Mouse (Mus musculus) MEL (cell line): ENCODE measurements around the gene Wdr60. TPM values are rescaled to one million over a fixed set of nuclear protein-coding genes. Genes with fewer than 3 reads are reported as not detected.

Experiments used
- DNase-seq: peaks from one replicate; pipeline ENCODE4 v3.0.0; 2011; ENCODE audit warnings: low read depth, low spot score
- H3K27ac ChIP-seq: 2 replicates; pipeline ENCODE4 v1.5.1; 2012; ENCODE audit warnings: low read depth, mild to moderate bottlenecking, control low read depth, low read length, moderate library complexity; ENCODE audit not compliant: control insufficient read depth
- H3K27me3 ChIP-seq, 2 experiments: fragments of 150-350 bp in 1 of 2; sonication (generic) in 1 of 2; 2 replicates each; pipeline ENCODE4 v1.6.1; 2012; ENCODE audit warnings: low read length in 2 of 2, mild to moderate bottlenecking in 2 of 2, improper control_type of control experiment in 1 of 2, moderate library complexity in 1 of 2; ENCODE audit not compliant: insufficient read depth in 2 of 2, control insufficient read depth in 1 of 2
- H3K36me3 ChIP-seq, 2 experiments: 2 replicates each; pipeline ENCODE4 v1.6.1; 2012 to 2014; ENCODE audit warnings: low read length in 2 of 2, improper control_type of control experiment in 1 of 2, inconsistent platforms in 1 of 2, mild to moderate bottlenecking in 1 of 2; ENCODE audit not compliant: insufficient read depth in 2 of 2, control insufficient read depth in 1 of 2
- H3K4me1 ChIP-seq, 2 experiments: fragments of 150-350 bp in 1 of 2; sonication (generic) in 1 of 2; 2 replicates each; pipeline ENCODE4 v1.6.1; 2012; ENCODE audit warnings: low read length in 2 of 2, improper control_type of control experiment in 1 of 2, mild to moderate bottlenecking in 1 of 2; ENCODE audit not compliant: insufficient read depth in 2 of 2, control insufficient read depth in 1 of 2
- H3K4me3 ChIP-seq, 2 experiments: fragments of 150-350 bp in 1 of 2; sonication (generic) in 1 of 2; 2 replicates each; pipeline ENCODE4 v1.5.1; 2012; ENCODE audit warnings: low read depth in 2 of 2, low read length in 2 of 2, mild to moderate bottlenecking in 2 of 2, moderate library complexity in 2 of 2, control low read depth in 1 of 2, improper control_type of control experiment in 1 of 2; ENCODE audit not compliant: control insufficient read depth in 1 of 2, insufficient read depth in 1 of 2
- H3K79me2 ChIP-seq: 2 replicates; pipeline ENCODE4 v1.6.1; 2012; ENCODE audit warnings: mild to moderate bottlenecking, low read length, moderate library complexity; ENCODE audit not compliant: control insufficient read depth, poor library complexity, insufficient read depth
- H3K9ac ChIP-seq: 2 replicates; pipeline ENCODE4 v1.6.1; 2012; ENCODE audit warnings: low read depth, mild to moderate bottlenecking, control low read depth, low read length, moderate library complexity; ENCODE audit not compliant: control insufficient read depth, poor library complexity, severe bottlenecking
- H3K9me3 ChIP-seq: fragments of 150-350 bp; sonication (generic); replicated peaks from 2 replicates; pipeline ENCODE4 v1.6.1; 2012; ENCODE audit warnings: mild to moderate bottlenecking, low read length, improper control_type of control experiment, moderate library complexity; ENCODE audit not compliant: insufficient read depth
- BHLHE40 ChIP-seq: IDR thresholded peaks from 2 replicates; pipeline ENCODE4 v1.6.1; 2012; ENCODE audit warnings: low read depth, mild to moderate bottlenecking, inconsistent platforms, low read length, improper control_type of control experiment, borderline replicate concordance
- CHD1 ChIP-seq: IDR thresholded peaks from 2 replicates; pipeline ENCODE4 v1.6.1; 2012; ENCODE audit warnings: low read depth, mild to moderate bottlenecking, inconsistent platforms, low read length, improper control_type of control experiment
- ELF1 ChIP-seq: IDR thresholded peaks from 2 replicates; pipeline ENCODE4 v1.6.1; 2014; ENCODE audit warnings: low read depth, mild to moderate bottlenecking, inconsistent platforms, low read length, improper control_type of control experiment, moderate library complexity
- EP300 ChIP-seq, 2 experiments: IDR thresholded peaks; 2 replicates each; pipeline ENCODE4 v1.6.1; 2011; ENCODE audit warnings: improper control_type of control experiment in 2 of 2, low read length in 2 of 2, low read depth in 1 of 2, mild to moderate bottlenecking in 1 of 2
- GABPA ChIP-seq: IDR thresholded peaks from 2 replicates; pipeline ENCODE4 v1.6.1; 2012; ENCODE audit warnings: low read depth, mild to moderate bottlenecking, inconsistent platforms, low read length, improper control_type of control experiment, moderate library complexity
- GATA1 ChIP-seq: IDR thresholded peaks from 2 replicates; pipeline ENCODE4 v1.6.1; 2011; ENCODE audit warnings: low read depth, low read length, improper control_type of control experiment
- HCFC1 ChIP-seq: IDR thresholded peaks from 2 replicates; pipeline ENCODE4 v1.6.1; 2012; ENCODE audit warnings: low read depth, mild to moderate bottlenecking, inconsistent platforms, low read length, improper control_type of control experiment, moderate library complexity
- JUND ChIP-seq: IDR thresholded peaks from 2 replicates; pipeline ENCODE4 v1.6.1; 2011; ENCODE audit warnings: low read depth, mild to moderate bottlenecking, improper control_type of control experiment, low read length
- MAFK ChIP-seq: IDR thresholded peaks from 2 replicates; pipeline ENCODE4 v1.6.1; 2011; ENCODE audit warnings: low read depth, mild to moderate bottlenecking, low read length, improper control_type of control experiment, borderline replicate concordance
- MYB ChIP-seq: IDR thresholded peaks from 2 replicates; pipeline ENCODE4 v1.6.1; 2011; ENCODE audit warnings: mild to moderate bottlenecking, low read depth, low read length, improper control_type of control experiment
- MYC ChIP-seq: IDR thresholded peaks from 2 replicates; pipeline ENCODE4 v1.6.1; 2011; ENCODE audit warnings: low read depth, mild to moderate bottlenecking, low read length, improper control_type of control experiment, moderate library complexity
- POLR2A ChIP-seq, 2 experiments: IDR thresholded peaks; 2 replicates each; pipeline ENCODE4 v1.6.1; 2011 to 2012; ENCODE audit warnings: low read length in 2 of 2, mild to moderate bottlenecking in 2 of 2, control low read depth in 1 of 2, improper control_type of control experiment in 1 of 2, low read depth in 1 of 2, moderate library complexity in 1 of 2; ENCODE audit not compliant: control insufficient read depth in 1 of 2, insufficient read depth in 1 of 2, poor library complexity in 1 of 2
- POLR2AphosphoS5 ChIP-seq: IDR thresholded peaks from 2 replicates; pipeline ENCODE4 v1.6.1; 2012; ENCODE audit warnings: low read depth, borderline replicate concordance, mild to moderate bottlenecking, inconsistent platforms, low read length, moderate library complexity, mixed read lengths
- SIN3A ChIP-seq: IDR thresholded peaks from 2 replicates; pipeline ENCODE4 v1.6.1; 2012; ENCODE audit warnings: low read length, improper control_type of control experiment, inconsistent platforms
- SMC3 ChIP-seq: IDR thresholded peaks from 2 replicates; pipeline ENCODE4 v1.6.1; 2011; ENCODE audit warnings: low read depth, low read length, improper control_type of control experiment
- TBP ChIP-seq: IDR thresholded peaks from 2 replicates; pipeline ENCODE4 v1.8.0; 2011; ENCODE audit warnings: low read depth, low read length, improper control_type of control experiment
- UBTF ChIP-seq: IDR thresholded peaks from 2 replicates; pipeline ENCODE4 v1.6.1; 2012; ENCODE audit warnings: low read depth, mild to moderate bottlenecking, inconsistent platforms, low read length, improper control_type of control experiment, moderate library complexity, borderline replicate concordance; ENCODE audit not compliant: insufficient read depth
- USF1 ChIP-seq: IDR thresholded peaks from 2 replicates; pipeline ENCODE4 v1.6.1; 2014; ENCODE audit warnings: low read depth, mild to moderate bottlenecking, inconsistent platforms, low read length, improper control_type of control experiment, moderate library complexity
- ZKSCAN1 ChIP-seq: IDR thresholded peaks from 2 replicates; pipeline ENCODE4 v1.6.1; 2012; ENCODE audit warnings: low read depth, mild to moderate bottlenecking, inconsistent platforms, low read length, improper control_type of control experiment, moderate library complexity
- ZNF384 ChIP-seq: IDR thresholded peaks from 2 replicates; pipeline ENCODE4 v1.6.1; 2012; ENCODE audit warnings: low read depth, mild to moderate bottlenecking, inconsistent platforms, low read length, improper control_type of control experiment
- polyA plus RNA-seq, 2 experiments: library from polyadenylated mRNA; stranded (reverse) in 1 of 2; unstranded in 1 of 2; fragments of >175 nt in 1 of 2; fragments of >200 nt in 1 of 2; gene quantifications; 2 replicates each; pipeline versions ENCODE4 v1.2.1 to v1.2.4; 2012; ENCODE audit warnings: low replicate concordance in 2 of 2, low read depth in 1 of 2; ENCODE audit not compliant: insufficient read length in 2 of 2, insufficient read depth in 1 of 2, missing spikeins in 1 of 2
- total RNA-seq: library from RNA; depleted of rRNA; stranded (reverse); fragments of 300-350 nt; gene quantifications from 2 replicates; pipeline ENCODE4 v1.2.3, GENCODE M21; 2012

Wdr60 gene
- total and polyA plus RNA-seq, 3 experiments = 19.8 to 21.0 TPM; not detected in 1

DNA sequence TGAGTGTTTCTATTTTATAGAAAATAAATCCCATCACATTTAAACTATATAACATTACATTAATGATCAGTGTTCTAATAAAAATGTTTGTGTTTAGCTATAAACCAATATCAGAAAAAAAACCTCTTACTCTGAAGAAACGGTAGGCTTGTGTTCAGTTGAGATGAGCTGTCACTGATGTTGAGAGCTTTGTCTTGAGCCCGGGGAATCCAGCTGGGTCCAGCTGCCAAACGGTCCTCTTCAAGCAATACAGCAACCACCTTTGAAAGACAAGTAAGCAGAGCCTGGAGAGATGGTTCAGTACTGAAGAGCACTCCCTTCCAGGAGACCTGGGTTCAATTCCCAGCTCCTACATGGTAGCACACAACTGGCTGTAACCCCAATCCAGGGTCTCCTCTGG is 33.4 kb downstream of the Wdr60 start:
- H3K4me1 ChIP-seq = no peaks in the 10 kb centered on the region
- no peaks in the 10 kb centered on the region for H3K79me2 ChIP-seq
- no peak for DNase-seq
- H3K9ac ChIP-seq = no peak overlapping the region
- no peaks in the 10 kb centered on the region for H3K9me3 ChIP-seq
- no peaks in the 10 kb centered on the region for H3K27me3 ChIP-seq
- TF ChIP-seq ZKSCAN1 (no peak), GABPA (no peak), POLR2A (IDR thresholded peaks at IDR 0.05; ENCODE audit: control insufficient read depth in 1 of 2, insufficient read depth in 1 of 2, low read depth in 1 of 2, low read length in 2 of 2, poor library complexity in 1 of 2) (no peak), MAFK (no peak), GATA1 (no peak), CHD1 (no peak), BHLHE40 (no peak), HCFC1 (no peak), UBTF (no peak), MYC (no peak), EP300 (IDR thresholded peaks at IDR 0.05; ENCODE audit: low read depth in 1 of 2, low read length in 2 of 2) (no peak), SMC3 (no peak), POLR2AphosphoS5 (no peak), TBP (no peak), ELF1 (no peak)
- TF ChIP-seq, all 39 proteins: peak for 0
- peaks cover 0 to 4% of the 10 kb centered on the region in 2 experiments; a peak in 2 of 4 replicates for H3K36me3 ChIP-seq
- H3K27ac ChIP-seq = no peak overlapping the region
- no peak overlapping the region for H3K4me3 ChIP-seq

DNA sequence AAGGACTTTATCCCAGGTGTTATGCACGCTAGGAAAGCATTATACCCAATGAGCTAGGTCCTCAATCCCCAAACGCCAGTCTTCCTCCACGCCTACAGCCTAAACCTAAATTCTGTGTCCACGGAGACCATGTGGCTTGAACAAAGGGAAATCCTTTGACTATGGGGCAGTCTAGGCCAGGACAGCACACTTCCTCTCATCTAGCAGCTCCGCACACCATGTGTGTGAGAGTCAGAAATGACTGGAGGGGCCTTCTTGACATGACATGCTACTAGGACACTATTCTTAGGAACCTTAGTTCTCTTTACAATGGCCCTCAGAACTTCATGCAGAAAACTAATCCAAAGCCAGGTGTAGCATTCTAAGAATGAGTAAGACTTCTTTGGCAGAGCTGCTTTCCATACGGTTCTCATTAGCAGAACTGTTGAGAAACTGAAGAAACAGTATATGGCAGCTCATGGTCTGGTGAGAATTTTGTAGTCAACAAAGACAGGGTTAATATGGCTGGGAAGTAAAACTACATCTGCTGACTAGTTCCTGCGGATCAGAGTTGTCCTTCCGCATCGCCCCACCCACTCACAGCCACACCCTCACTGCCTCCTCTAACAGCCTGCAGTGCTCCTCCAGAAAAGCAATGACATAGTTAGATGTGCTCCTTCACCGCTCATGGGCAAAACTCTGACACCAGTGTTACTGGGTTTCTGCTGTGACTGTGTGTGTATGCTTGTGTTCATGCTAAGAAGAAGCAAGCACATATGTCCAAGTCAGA is 36.3 kb downstream of the Wdr60 start:
- peaks cover 0 to 6% of the 10 kb centered on the region in 2 experiments; a peak in 2 of 4 replicates for H3K36me3 ChIP-seq
- no peak overlapping the region for H3K9ac ChIP-seq
- H3K4me3 ChIP-seq = no peak overlapping the region
- H3K27ac ChIP-seq = no peak overlapping the region
- H3K9me3 ChIP-seq = no peaks in the 10 kb centered on the region
- no peak for DNase-seq
- no peaks in the 10 kb centered on the region for H3K4me1 ChIP-seq
- no peaks in the 10 kb centered on the region for H3K27me3 ChIP-seq
- no peaks in the 10 kb centered on the region for H3K79me2 ChIP-seq
- TF ChIP-seq ZNF384 (no peak), USF1 (no peak), JUND (no peak), MYB (no peak), POLR2A (IDR thresholded peaks at IDR 0.05; ENCODE audit: control insufficient read depth in 1 of 2, insufficient read depth in 1 of 2, low read depth in 1 of 2, low read length in 2 of 2, poor library complexity in 1 of 2) (no peak), SIN3A (no peak)
